Mouse (Mus musculus) Muller cell, postnatal 12 days (primary cell): ENCODE results near the gene Iqcb1.
"Not testable (repeated sequence)": the region's sequence is repeated elsewhere in the genome, so short reads cannot be mapped to it uniquely, and the experiment has no call there.

Source experiments
- DNase-seq: peaks from one replicate; pipeline ENCODE4 v3.0.0-alpha.2; 2015; ENCODE audit errors: inconsistent ontology term

The Iqcb1 gene

DNA sequence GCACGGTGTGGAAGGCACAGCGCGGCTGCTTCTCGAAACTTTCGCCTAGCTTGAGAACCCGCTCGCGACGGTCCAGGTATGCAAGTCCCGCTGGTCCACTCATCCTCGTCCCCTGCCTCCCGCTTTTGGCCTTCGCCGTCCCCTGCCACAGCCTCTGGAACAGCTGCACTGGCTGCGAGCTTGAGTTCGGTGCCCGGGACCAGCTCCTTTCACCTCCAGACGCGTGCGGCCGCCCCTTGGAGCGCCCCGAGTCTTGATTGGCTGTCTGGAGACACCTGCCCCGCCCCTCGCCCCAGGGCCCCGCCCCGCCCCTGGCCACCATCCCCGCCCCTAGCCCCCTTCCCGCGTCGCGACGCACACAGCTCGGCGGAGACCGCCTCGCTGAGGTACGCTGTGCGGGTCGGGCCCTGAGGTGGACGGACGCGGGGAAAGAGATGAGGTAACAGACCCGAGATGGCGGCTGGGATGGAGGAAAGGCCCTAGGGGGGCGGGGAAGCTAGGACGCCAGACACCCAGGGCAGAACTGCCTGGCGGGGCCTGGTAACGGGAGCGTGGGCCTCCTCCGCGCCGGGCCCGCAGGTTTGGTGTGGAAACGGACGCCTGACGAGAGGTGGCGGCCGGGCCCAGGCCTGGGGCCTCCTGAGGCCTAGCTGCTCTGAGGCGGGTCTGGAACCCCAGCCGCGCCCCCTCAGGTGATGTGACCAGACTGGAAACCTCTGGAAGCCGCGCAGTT lies at the start of gene Iqcb1:
TSS of gene Iqcb1 (plus strand) at position 332 of the 733 bp plus-strand sequence.
- peak; percentile 90 for DNase-seq

DNA sequence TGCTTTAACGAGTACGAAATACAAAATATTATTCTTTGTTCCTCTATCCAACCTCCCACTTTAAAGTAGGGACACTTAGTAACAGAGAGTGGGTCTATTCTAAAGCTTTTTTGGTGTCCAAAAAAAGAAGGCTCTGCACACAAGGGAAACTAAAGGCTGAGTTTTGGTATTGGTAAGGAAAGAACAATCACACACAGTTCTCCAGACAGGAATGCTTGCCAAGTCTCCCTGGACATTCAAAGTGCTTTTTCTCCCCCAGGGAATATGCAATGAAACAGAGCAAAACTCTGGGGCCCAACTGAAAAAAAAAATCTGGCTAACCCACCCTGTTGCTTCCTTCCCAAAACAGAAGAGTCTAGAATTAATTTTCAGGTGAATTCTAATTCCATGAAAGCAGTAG lies 44.0 kb upstream of the Iqcb1 start:
- peak; percentile 39 for DNase-seq

DNA sequence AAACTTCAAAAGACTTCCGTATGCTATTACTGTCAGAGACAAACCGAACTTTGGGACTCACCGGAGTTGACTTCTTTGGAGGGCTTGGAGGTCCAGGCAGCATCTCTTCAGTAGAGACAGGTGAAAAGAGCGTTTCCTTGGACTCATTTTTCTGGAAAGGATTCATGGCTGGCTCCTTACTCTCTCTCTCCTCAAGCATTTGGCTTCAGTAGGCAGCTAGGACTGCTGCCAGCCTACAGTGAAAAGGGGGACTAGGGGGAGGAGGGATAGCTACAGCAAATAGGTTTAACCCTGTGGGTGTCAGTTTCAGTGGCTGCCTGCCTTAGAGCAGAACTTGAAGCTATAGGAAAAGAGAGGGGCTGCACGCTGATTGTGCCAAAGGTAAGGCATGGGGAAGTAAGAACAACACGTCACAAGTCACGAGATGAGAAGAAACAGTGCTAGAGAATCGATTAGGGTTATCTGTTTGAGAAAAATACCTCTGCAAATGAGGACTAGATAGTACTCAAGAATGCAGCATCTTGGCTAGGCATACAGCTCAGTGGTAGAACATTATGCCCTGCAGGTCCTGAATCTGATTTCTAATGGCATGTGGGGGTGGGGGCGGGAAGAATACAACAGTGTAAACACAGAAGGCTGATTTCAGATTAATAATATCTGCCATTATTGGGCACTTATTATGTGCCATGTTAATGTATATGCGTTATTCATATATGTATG lies 43.4 kb upstream of the Iqcb1 start, which contains the start of gene Slc15a2:
TSS of gene Slc15a2 (minus strand) at position 369 of the 720 bp plus-strand sequence.
- DNase-seq: peak; percentile 64

DNA sequence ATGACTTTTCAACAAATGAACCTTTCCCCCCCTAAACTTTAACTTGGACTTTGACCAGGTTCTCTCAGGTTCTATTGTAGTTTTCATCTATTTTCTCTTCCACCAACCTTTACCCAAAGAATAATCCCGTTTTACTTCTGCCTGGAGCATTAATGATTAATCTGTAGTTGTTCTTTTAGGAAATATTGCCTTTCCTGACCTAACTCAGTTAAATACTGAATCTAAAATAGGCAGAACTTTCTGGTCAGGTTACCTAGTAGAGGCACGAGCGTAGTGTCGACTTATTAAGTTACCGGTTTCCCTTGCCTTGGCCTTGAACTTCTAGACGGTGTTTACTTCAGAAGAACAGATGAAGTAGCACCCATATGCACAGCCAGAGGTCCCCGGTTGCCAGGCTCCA lies 41.7 kb upstream of the Iqcb1 start:
- no peak for DNase-seq

DNA sequence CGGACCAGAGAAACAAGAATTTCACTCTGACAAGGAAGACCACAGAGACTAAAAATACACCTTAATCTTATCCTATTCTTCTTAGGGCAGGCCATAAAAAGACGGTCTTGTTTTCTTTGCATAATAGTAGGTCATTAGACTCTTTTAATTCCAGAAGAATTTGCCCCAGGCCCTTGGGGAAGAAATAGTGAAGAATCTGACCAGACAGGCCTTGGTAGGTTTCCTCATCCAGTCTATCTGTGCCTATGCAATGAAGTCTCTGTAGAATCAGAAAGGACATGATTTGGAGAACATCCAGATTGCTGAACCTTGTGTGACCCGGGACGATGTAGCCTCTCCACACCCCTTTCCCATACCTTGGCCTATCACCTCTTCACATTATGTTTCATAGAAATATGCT lies 38.0 kb upstream of the Iqcb1 start:
- DNase-seq: no peak

DNA sequence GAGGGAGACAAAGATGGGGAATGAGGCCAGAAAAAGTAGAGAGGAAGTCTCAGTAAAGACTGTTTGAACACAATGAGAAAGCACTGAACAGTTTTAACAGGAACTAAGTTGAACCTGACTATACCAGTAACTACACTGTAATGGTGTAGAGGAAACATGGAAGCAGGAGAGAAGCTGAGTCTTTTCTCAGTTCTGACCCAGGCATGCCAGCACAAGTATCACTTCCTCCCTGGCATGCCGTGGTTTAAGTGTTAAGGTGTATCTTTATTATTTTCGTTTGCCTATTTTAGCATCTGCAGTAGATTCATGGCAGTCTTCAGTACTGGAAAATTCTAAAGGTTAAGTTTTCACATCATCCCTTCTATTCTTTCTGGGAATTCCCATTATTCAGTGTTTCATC lies 33.2 kb upstream of the Iqcb1 start:
- no peak for DNase-seq

DNA sequence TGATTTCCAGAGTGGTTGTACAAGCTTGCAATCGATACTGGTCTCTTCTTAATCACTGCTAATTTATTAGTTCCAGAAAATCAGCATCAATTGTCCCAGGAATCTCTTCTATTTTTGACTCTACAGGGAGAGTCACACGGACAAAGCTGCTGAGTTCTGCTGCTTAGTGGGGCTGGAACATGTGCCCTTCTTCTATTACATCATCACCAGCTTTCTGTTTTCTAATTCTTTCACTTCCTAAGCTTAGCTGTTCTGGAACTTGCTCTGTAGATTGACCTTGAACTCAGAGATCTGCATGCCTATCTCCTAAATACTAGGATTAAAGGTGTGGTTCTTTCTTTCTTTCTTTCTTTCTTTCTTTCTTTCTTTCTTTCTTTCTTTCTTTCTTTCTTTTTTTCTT lies 29.9 kb upstream of the Iqcb1 start:
- DNase-seq: no peak

DNA sequence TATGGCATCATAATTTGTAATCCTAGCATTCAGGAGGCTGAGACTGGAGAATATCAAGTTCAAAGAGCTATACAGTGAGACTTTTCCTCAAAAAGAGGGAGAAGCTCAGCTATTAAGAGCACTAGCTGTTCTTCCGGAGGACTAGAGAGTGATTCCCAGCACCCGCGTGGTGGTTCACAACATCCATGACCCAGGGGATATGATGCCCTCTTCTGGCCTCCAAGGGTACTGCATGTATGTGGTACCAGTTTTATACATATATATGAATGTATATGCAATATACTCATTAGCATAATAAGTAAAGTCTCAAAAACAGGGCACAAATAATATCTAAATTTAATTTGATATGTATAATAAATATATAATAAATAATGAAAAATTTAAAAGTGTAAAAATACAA lies 25.8 kb upstream of the Iqcb1 start:
- DNase-seq: no peak

DNA sequence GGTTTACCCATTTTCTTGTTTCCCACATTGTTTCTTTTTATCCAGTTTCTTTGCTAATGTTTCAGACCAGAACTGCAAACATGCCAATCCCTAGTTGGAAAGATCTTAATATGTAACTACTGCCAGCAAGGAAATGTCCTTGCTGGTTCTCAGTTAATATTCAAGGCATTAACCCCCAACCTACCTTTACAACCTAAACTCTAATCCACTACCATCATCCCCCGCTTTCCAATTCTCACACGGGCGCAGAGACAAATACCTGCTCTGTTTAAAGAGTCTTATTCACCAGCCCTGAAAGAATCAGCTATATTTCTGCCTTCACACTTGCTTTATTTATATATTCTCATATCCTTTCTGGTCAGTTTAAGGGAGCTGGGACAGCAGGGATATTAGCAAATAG lies 19.6 kb upstream of the Iqcb1 start:
- no peak for DNase-seq

DNA sequence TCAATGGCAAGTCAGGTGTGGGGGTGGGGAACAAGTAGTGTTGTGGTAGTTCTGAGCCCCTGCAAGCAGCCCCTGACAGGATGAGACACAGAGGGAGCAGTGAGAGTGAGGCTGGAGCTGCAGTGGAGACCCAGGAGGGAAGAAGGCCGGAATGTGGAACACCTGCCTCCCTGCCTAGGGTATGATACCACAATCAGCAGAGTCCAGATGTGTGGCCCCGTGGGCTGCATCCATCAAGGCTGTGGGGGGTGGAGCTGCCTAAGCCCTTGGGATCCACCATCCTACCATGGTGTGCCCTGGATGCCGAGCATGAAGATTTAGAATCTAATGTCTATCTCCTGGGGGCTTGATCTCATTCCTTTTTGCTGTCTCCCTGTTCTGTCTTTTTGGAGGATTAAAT lies 14.5 kb upstream of the Iqcb1 start:
- no peak for DNase-seq

DNA sequence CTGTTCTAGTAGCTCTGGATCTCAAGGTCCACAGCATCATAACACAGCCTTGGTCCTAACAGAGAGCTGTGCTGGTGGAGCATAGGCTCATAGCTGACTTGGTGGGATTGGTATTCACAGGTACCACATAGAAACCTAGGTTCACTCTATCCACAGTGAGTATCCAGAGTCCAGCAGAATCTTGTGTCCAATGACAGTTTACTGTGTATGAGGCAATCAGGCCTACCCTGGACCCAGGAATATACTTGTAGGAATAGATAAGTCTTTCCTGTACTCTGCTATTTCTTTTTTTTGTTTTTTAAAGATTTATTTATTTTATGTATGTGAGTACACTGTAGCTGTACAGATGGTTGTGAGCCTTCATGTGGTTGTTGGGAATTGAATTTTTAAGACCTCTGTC lies 11.3 kb upstream of the Iqcb1 start:
- no peak for DNase-seq

DNA sequence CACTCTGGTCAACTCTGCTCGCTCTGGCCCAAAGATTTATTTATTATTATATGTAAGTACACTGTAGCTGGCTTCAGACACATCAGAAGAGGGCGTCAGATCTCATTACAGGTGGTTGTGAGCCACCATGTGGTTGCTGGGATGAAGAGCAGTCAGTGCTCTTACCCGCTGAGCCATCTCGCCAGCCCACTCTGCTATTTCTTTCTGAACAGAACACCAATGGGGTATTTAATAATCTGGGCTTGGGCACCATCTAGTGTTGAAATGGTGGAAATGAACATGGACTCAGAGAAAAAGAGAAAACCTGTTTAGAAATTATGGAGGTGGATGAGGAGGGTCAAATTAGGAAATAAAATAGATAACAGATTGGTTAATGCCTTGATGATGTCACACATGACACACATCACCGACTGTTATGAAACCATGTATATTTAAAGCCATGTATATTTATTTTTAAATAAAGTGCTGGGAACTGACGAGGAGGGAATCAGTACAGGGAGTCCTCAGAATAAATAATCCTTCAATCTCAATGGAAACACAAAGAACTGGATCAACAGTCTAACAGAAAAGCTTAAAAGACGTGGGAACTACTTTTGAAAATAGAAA lies 10.8 kb upstream of the Iqcb1 start:
- DNase-seq: peak; percentile 78

DNA sequence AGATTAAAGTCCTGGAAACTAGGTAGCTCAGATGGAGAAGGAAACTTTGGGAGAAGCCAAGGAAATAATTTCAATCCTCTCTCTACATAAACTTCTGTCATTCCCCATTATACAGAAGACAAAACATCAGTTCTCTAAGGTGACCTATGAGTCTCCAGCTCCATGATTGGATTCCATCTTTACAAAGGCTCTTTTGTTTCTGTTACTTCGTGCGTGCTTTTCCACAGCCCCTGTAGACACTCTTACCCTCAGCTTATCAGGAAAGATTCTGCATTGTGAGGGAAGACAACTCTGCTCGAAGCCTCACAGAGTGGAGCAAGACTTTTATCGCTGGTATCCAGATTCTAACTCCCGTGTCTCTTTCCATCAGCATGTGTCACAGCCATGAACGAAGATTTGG lies 8.2 kb upstream of the Iqcb1 start:
- DNase-seq: peak; percentile 19

DNA sequence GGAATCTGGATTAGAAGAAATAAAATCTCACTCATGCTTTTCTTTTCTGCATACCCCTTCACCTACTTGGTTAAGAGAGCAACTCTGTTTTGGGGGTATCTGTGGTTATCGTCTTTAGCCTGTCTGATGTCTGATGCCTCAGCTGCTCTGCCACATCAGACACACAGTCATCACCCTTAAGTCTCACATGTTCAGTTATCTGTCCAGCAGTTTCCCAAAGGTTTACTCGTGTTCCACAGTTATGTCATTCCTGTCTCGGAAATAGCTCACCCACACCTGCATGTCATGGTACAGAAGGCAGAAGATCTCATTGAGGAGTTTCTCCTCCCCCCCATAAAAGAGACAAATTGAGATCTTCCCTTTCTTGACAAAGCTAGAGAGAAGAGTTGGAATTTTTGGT lies 7.4 kb upstream of the Iqcb1 start:
- no peak for DNase-seq

DNA sequence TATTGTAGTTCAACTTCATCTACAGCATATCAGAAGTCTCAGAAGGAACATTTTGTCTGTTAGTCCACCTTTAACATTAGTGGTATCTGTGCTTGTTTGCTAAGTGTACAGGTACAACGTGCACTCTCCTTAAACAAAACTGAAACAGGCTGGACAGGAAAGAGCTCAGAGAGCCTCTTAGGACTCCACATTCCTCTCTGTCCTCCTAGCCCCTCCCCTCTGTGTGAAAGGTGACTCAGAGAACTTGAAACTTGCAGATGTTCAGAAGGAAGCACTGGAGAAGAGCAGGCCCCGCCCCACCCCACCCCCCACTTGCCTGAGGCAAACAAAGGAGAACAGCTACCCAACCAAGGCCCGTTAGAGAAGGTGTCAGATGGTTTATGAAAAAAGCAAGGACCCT lies 6.7 kb upstream of the Iqcb1 start:
- DNase-seq: peak; percentile 47

DNA sequence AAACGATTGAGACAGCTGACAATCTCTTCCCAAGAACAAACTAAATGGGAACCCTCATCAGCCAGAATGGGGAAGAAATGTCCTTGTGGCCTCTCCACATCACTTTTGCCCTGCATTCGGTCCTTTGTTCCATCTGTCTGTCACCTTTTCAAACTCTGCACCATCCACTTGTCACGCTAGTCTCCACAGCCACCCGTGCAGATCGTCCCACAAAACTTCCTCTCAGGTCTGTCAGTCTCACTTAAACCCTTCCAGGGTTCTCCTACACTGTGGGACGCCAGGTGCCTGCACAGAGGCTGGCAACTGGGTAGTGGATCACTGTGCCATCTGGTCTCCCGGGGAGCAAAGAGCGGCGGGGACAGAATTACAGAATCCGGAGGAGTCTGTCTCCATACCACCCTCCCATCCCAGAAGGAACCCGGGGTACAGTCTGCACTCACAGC lies 553 bp upstream of the Iqcb1 start:
- no peak for DNase-seq

DNA sequence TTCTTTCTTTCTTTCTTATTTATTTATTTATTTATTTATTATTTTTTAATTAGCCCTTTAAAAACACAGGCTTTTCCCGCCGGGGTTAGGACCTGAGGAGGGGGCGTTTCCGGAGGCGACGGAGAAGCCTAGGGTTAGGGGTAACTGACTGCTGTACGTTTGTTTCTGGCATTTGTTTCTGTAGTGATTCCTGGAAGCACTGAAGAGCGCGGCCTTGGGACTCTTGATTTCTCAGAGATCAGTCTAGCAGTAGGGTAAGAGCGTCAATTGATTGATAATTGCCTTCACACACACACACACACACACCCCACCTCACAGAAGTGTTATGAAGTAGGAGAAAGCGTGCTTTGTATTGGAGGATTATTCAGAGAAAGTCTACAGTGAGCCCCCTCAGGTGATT lies 635 bp downstream of the Iqcb1 start:
- DNase-seq: no peak

DNA sequence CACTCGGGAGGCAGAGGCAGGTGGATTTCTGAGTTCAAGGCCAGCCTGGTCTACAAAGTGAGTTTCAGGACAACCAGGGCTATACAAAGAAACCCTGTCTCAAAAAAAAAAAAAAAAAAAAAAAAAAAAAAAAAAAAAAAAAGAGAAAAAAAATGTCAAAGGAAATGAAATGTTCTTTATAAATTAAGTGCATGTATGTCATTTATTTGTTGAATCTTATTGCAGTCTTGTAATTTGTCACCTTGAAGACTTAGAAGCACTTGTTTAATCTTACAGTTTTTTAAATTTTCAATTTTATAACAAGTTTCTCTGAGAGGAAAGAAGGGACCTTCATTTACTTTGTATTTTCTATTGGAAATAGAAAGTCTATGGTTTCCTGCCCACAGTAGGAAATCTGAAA lies 18.7 kb downstream of the Iqcb1 start:
- not testable (repeated sequence) for DNase-seq

DNA sequence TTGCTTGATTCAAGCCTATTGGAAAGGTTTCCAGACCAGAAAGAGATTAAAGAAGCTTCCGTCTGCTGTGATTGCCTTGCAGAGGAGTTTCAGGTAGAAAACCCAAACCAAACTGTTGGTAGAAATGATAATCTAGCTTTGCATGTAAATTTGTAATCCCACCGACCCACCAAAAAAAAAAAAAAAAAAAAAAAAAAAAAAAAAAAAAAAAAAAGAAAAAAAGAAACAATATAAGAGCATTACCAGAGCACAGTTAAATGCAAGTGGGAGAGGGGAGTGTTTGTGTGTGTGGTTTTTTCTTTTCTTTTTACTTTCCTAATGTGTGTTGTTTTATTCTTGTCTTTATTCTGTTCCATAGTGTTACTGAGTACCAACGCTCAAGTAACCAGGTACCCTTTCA lies 23.0 kb downstream of the Iqcb1 start:
- DNase-seq: no peak

DNA sequence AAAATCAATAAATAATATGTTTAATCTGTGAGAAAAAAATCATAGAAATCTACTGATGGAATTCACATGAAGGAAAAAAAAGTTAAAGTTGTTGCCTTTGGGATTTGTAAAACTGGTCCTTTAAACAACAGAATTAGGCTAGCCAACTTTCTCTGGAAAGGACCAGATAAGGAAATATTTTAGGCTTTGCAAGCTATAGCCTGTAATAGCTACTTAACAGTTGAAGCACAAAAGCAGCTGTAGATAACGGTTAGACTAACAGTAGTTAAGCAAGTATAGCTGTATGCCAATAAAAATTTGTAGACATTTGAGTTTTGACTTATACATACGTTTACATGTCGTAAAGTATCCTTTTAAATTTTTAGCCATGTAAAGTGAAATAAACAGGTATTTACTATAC lies 35.4 kb downstream of the Iqcb1 start:
- no peak for DNase-seq

DNA sequence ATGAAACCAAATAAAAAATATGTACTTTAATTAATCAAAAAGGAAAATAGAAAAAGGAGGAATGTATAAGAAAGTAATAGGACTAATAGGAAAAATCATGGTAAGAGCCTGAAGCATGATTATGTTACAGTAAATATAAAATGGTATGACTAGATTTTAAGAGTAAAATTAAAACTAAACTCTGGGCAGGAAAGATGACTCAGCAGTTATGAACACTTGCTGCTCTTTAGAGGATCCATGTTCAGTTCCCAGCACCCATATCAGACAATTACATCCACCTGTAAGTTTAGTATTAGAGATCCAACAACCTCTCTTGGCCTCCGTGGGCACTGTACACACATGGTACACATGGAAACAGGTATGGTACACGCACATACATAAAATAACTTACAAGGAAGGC lies 41.3 kb downstream of the Iqcb1 start:
- no peak for DNase-seq

DNA sequence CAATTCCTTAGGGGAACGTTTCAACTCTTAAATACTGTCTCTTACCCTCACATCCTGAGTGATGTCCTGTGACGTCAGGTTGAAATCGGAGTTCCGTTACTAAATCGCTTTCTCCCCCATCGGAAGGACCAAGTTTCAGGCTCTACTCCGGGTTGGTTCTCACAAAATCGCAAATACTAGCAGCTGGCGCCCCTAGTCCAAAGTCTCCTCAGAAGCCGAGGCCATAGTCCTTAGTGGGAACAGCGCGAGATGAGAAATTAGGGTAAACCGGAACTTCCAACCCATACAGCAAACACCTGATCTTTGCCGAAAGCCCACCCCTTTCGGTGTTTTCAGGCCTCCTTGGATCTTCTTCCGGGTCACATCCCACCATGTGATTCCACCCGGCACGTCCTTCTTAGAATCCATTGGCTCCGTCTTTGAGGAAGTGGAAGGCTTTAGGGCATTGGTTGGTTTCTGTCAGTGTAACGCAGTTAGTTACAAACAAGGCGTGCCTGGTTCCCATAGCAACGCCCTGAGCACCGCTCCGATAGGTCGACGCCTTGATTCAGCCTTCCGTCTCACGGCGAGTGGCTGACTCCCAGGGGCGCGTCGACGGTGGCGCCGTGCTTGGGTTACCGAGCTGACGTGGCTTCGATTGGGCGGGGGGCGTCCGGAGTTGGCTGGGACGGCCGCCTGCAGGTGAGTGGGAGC lies 46.5 kb downstream of the Iqcb1 start, which contains the start of the genes Eaf2 and Golgb1:
TSS of gene Eaf2 (minus strand) at position 421 of the 693 bp plus-strand sequence.
TSS of gene Golgb1 (plus strand) at position 558 of the 693 bp plus-strand sequence.
- peak; percentile 98 for DNase-seq
